Mouse (Mus musculus) intestine, postnatal 0 days (tissue): Measurements from ENCODE around the gene Tctex1d4. TPM values are rescaled to one million over a fixed set of nuclear protein-coding genes. Genes with fewer than 3 reads are reported as not detected.

ENCODE experiments used
- ATAC-seq: fragments of 200-750 bp; cut with Nextera tagmentation; 2 replicates; pipeline ENCODE4 v1.8.0; 2017; ENCODE audit warnings: mild to moderate bottlenecking, moderate TSS enrichment, moderate library complexity
- H3K27ac ChIP-seq: fragments of 300-500 bp; sonication (generic); 2 replicates; pipeline ENCODE4 v1.5.1; 2014; ENCODE audit warnings: mild to moderate bottlenecking, low read depth, low read length, moderate library complexity
- H3K27me3 ChIP-seq: fragments of 300-500 bp; sonication (generic); replicated peaks from 2 replicates; pipeline ENCODE4 v1.6.1; 2014; ENCODE audit warnings: low read length, mixed read lengths; ENCODE audit not compliant: control insufficient read depth, insufficient read depth
- H3K36me3 ChIP-seq: fragments of 300-500 bp; sonication (generic); 2 replicates; pipeline ENCODE4 v1.6.1; 2014; ENCODE audit warnings: mild to moderate bottlenecking, moderate library complexity; ENCODE audit not compliant: control insufficient read depth, insufficient read depth
- H3K4me1 ChIP-seq: fragments of 300-500 bp; sonication (generic); replicated peaks from 2 replicates; pipeline ENCODE4 v1.6.1; 2014; ENCODE audit warnings: antibody characterized with exemption, low read length, mixed read lengths; ENCODE audit not compliant: control insufficient read depth, insufficient read depth
- H3K4me2 ChIP-seq: fragments of 300-500 bp; sonication (generic); replicated peaks from 2 replicates; pipeline ENCODE4 v1.6.1; 2014; ENCODE audit warnings: low read depth, mild to moderate bottlenecking, moderate library complexity
- H3K4me3 ChIP-seq: fragments of 300-500 bp; sonication (generic); 2 replicates; pipeline ENCODE4 v1.5.1; 2014; ENCODE audit warnings: low read depth, low read length
- H3K9ac ChIP-seq: fragments of 300-500 bp; sonication (generic); 2 replicates; pipeline ENCODE4 v1.6.1; 2014; ENCODE audit warnings: mild to moderate bottlenecking, low read depth, low read length
- H3K9me3 ChIP-seq: fragments of 300-500 bp; sonication (generic); 2 replicates; pipeline ENCODE4 v1.6.1; 2016; ENCODE audit warnings: mixed run types; ENCODE audit not compliant: control insufficient read depth
- CTCF ChIP-seq: sonication (generic); IDR thresholded peaks from 2 replicates; pipeline ENCODE4 v1.5.1; 2016; ENCODE audit warnings: low read depth, mild to moderate bottlenecking, control low read depth, antibody characterized with exemption, moderate library complexity
- WGBS: fragments of 180-500 bp; shearing (Covaris S2); extraction: QIAGEN DNeasy Blood & Tissue Kit; methylation state at CpG from one replicate; pipeline ENCODE4 v1.1.7; 2014; 5-methylcytosine and 5-hydroxymethylcytosine counted together
- polyA plus RNA-seq: library from polyadenylated mRNA; unstranded; fragments of >200 nt; fragmentation: Nextera tagmentation; extraction: Ambion mirVana; gene quantifications from 2 replicates; pipeline ENCODE4 v1.2.1, GENCODE M21; 2015

Tctex1d4 gene
- polyA plus RNA-seq, 1 experiment from 2014 or later = 0.22 TPM

- Histone ChIP-seq H3K9me3 (no peaks in the 10 kb centered on the region), H3K36me3 (no peaks in the 10 kb centered on the region), H3K4me1 (no peaks in the 10 kb centered on the region), H3K27me3 (no peaks in the 10 kb centered on the region), H3K4me2 (no peak overlapping the region), H3K27ac (no peak overlapping the region), H3K4me3 (no peak overlapping the region), H3K9ac (no peak overlapping the region)
- TF ChIP-seq CTCF = no peak
- WGBS = 72% methylated on average over 10 of the region's 10 CpGs
- ATAC-seq = no peak
Measured at GRCm38 (mm10) chr4:117105127-117105526, 21.5 kb upstream of the Tctex1d4 start.

- Histone ChIP-seq H3K27me3 (no peaks in the 10 kb centered on the region), H3K4me2 (no peak overlapping the region), H3K9me3 (no peaks in the 10 kb centered on the region), H3K36me3 (peaks cover 8% of the 10 kb centered on the region; the same call in 1 of the 2 replicates), H3K9ac (no peak overlapping the region), H3K4me3 (no peak overlapping the region), H3K4me1 (no peaks in the 10 kb centered on the region), H3K27ac (no peak overlapping the region)
- WGBS = 91% methylated on average over 18 of the region's 18 CpGs
- TF ChIP-seq CTCF = no peak
- ATAC-seq = no peak
Measured at GRCm38 (mm10) chr4:117107813-117108523, 18.6 kb upstream of the Tctex1d4 start.

- no peak overlapping the region for H3K9ac ChIP-seq
- no peak overlapping the region for H3K4me2 ChIP-seq
- H3K27ac ChIP-seq = no peak overlapping the region
- H3K36me3 ChIP-seq = peaks cover 8% of the 10 kb centered on the region; the same call in 1 of the 2 replicates
- H3K9me3 ChIP-seq = no peaks in the 10 kb centered on the region
- no peaks in the 10 kb centered on the region for H3K4me1 ChIP-seq
- H3K27me3 ChIP-seq = no peaks in the 10 kb centered on the region
- no peak for ATAC-seq
- no peak for TF ChIP-seq CTCF
- no peak overlapping the region for H3K4me3 ChIP-seq
- 99% methylated on average over 6 of the region's 6 CpGs for WGBS
Measured at GRCm38 (mm10) chr4:117108524-117108849, 18.1 kb upstream of the Tctex1d4 start.

GRCm38 (mm10) chr4:117109330-117109729 lies 17.3 kb upstream of the Tctex1d4 start:
- ATAC-seq = no peak
- H3K9ac ChIP-seq = no peak overlapping the region
- no peak overlapping the region for H3K4me3 ChIP-seq
- H3K36me3 ChIP-seq = peaks cover 8% of the 10 kb centered on the region; the same call in 1 of the 2 replicates
- no peaks in the 10 kb centered on the region for H3K4me1 ChIP-seq
- H3K9me3 ChIP-seq = no peaks in the 10 kb centered on the region
- H3K27ac ChIP-seq = no peak overlapping the region
- H3K27me3 ChIP-seq = no peaks in the 10 kb centered on the region
- no peak for TF ChIP-seq CTCF
- H3K4me2 ChIP-seq = no peak overlapping the region
- 90% methylated on average over 25 of the region's 25 CpGs for WGBS

- Histone ChIP-seq H3K9me3 (no peaks in the 10 kb centered on the region), H3K9ac (no peak overlapping the region), H3K4me3 (no peak overlapping the region), H3K4me1 (no peaks in the 10 kb centered on the region), H3K27me3 (no peaks in the 10 kb centered on the region), H3K27ac (no peak overlapping the region), H3K36me3 (peaks cover 8% of the 10 kb centered on the region; the same call in 1 of the 2 replicates), H3K4me2 (no peak overlapping the region)
- no peak for ATAC-seq
- TF ChIP-seq CTCF = no peak
- 88% methylated on average over 13 of the region's 13 CpGs for WGBS
Measured at GRCm38 (mm10) chr4:117110249-117110648, 16.3 kb upstream of the Tctex1d4 start.

- Histone ChIP-seq H3K4me2 (no peak overlapping the region), H3K36me3 (peaks cover 8% of the 10 kb centered on the region; the same call in 1 of the 2 replicates), H3K4me3 (no peak overlapping the region), H3K27me3 (no peaks in the 10 kb centered on the region), H3K9ac (no peak overlapping the region), H3K9me3 (no peaks in the 10 kb centered on the region), H3K27ac (no peak overlapping the region), H3K4me1 (no peaks in the 10 kb centered on the region)
- TF ChIP-seq CTCF = no peak
- WGBS = 90% methylated on average over 10 of the region's 11 CpGs
- no peak for ATAC-seq
Measured at GRCm38 (mm10) chr4:117110985-117111384, 15.6 kb upstream of the Tctex1d4 start.
